Mouse (Mus musculus) left cerebral cortex, postnatal 14 days (tissue): Measurements from ENCODE around the gene Ppp2r3d. TPM values are rescaled to one million over a fixed set of nuclear protein-coding genes. Genes with fewer than 3 reads are reported as not detected.
A peak's percentile ranks its signal among the peaks of the same experiment; 100 is the strongest.
"Not testable (repeated sequence)": the region's sequence is repeated elsewhere in the genome, so short reads cannot be mapped to it uniquely, and the experiment has no call there.

ENCODE experiments used
- DNase-seq, 2 experiments: peaks; one replicate each; pipeline ENCODE4 v3.0.0; 2021 to 2022; ENCODE audit warnings: low spot score in 2 of 2, mixed read lengths in 1 of 2
- intact Hi-C: fragments of 180-260 bp; cut with DNase I; formaldehyde crosslinking; loops from one replicate; pipeline ENCODE4 v1.15.1; 2025
- long read RNA-seq, 2 experiments: library from polyadenylated mRNA; stranded (forward); transcript quantifications; one replicate each; pipeline ENCODE4 v2.0.0; 2021
- total RNA-seq, 2 experiments: library from RNA; stranded (reverse); gene quantifications; 2 replicates each; pipeline ENCODE4 v1.2.3; 2021

Gene Ppp2r3d
- total RNA-seq, result 10 to 100 TPM; 84.9 to 97.5 TPM
- long read RNA-seq, experiment 1, partial matches to known transcripts, result 0 of 4 reads
- long read RNA-seq, experiment 1, other reads (novel, unspliced or antisense), result 0 of 4 reads
- long read RNA-seq, experiment 2, partial matches to known transcripts, result 0 of 1 reads
- long read RNA-seq, experiment 2, other reads (novel, unspliced or antisense), result 0 of 1 reads

- intact Hi-C loops, result loop anchor here (1.0 kb wide), 1 partner anchor 34 kb away; no protein-coding TSS in a partner anchor
- peak in 1 of 2 experiments; percentile 40 for DNase-seq
These were observed at the start of gene Ppp2r3d for GRCm38 (mm10) chr9:124476096-124476902. Gene Ppp2r3d (minus strand): TSS chr9:124476898.

GRCm38 (mm10) chr9:124493693-124494092 is 17.0 kb upstream of the Ppp2r3d start, which contains the start of gene Gm21836:
Gene Gm21836 (minus strand): TSS chr9:124493793.
- intact Hi-C loops, DNase-seq: not testable (repeated sequence)

- DNase-seq, intact Hi-C loops: not testable (repeated sequence)
These were observed 3.8 kb upstream of the Ppp2r3d start for GRCm38 (mm10) chr9:124480361-124480980.

GRCm38 (mm10) chr9:124478081-124478480 is 1.4 kb upstream of the Ppp2r3d start:
- DNase-seq, result peak; percentile 30 to 45
- intact Hi-C loops, result no loop called here

- DNase-seq, result no peak
- intact Hi-C loops, result loop anchor here (1.0 kb wide), 1 partner anchor 33 kb away; no protein-coding TSS in a partner anchor
These were observed 1.0 kb downstream of the Ppp2r3d start for GRCm38 (mm10) chr9:124475689-124476088.

GRCm38 (mm10) chr9:124456572-124456971 is 20.1 kb downstream of the Ppp2r3d start:
- intact Hi-C loops, result no loop called here
- no peak for DNase-seq

- intact Hi-C loops, result loop anchor here (1.0 kb wide), 1 partner anchor 34 kb away; the partner anchor contains the start of gene Ppp2r3d
- peak; percentile 11 to 18 for DNase-seq
These were observed 34.2 kb downstream of the Ppp2r3d start for GRCm38 (mm10) chr9:124442533-124442855.

- peak; percentile 23 to 28 for DNase-seq
- intact Hi-C loops, result loop anchor here (1.0 kb wide), 1 partner anchor 34 kb away; the partner anchor contains the start of gene Ppp2r3d
These were observed 34.8 kb downstream of the Ppp2r3d start for GRCm38 (mm10) chr9:124441681-124442532.

GRCm38 (mm10) chr9:124440724-124441045 is 36.0 kb downstream of the Ppp2r3d start:
- DNase-seq, result no peak
- intact Hi-C loops, result no loop called here

- intact Hi-C loops, result no loop called here
- peak; percentile 24 to 40 for DNase-seq
These were observed 36.6 kb downstream of the Ppp2r3d start for GRCm38 (mm10) chr9:124439848-124440723.

- DNase-seq, result peak in 1 of 2 experiments; percentile 23
- intact Hi-C loops, result no loop called here
These were observed 37.3 kb downstream of the Ppp2r3d start for GRCm38 (mm10) chr9:124439403-124439847.

GRCm38 (mm10) chr9:124438686-124439346 is 37.9 kb downstream of the Ppp2r3d start:
- DNase-seq, result peak; percentile 5 to 13
- intact Hi-C loops, result no loop called here

GRCm38 (mm10) chr9:124425411-124425885 is 51.2 kb downstream of the Ppp2r3d start:
- DNase-seq, result peak; percentile 96 to 97
- intact Hi-C loops, result no loop called here

GRCm38 (mm10) chr9:124424542-124425410 is 51.9 kb downstream of the Ppp2r3d start:
- intact Hi-C loops, result loop anchor here (5.0 kb wide), 1 partner anchor 48 kb away; no protein-coding TSS in a partner anchor
- peak; percentile 100 for DNase-seq

- no peak for DNase-seq
- intact Hi-C loops, result loop anchor here (5.0 kb wide), 1 partner anchor 48 kb away; no protein-coding TSS in a partner anchor
These were observed 52.5 kb downstream of the Ppp2r3d start for GRCm38 (mm10) chr9:124424292-124424541.

GRCm38 (mm10) chr9:124423552-124424291 is 53.0 kb downstream of the Ppp2r3d start:
- intact Hi-C loops, result loop anchor here (5.0 kb wide), 1 partner anchor 49 kb away; no protein-coding TSS in a partner anchor
- DNase-seq, result peak; percentile 97 to 98
